Mouse (Mus musculus) midbrain, embryonic 16.5 days (tissue): ENCODE results near the gene Hint2. TPM values are rescaled to one million over a fixed set of nuclear protein-coding genes. Genes with fewer than 3 reads are reported as not detected.
A peak's percentile ranks its signal among the peaks of the same experiment; 100 is the strongest.

ENCODE experiments used
- ATAC-seq: fragments of 200-750 bp; cut with Nextera tagmentation; 2 replicates; pipeline ENCODE4 v1.8.0; 2017; ENCODE audit warnings: moderate TSS enrichment
- H3K27ac ChIP-seq: fragments of 300-500 bp; sonication (generic); 2 replicates; pipeline ENCODE4 v1.5.1; 2014; ENCODE audit warnings: mild to moderate bottlenecking, low read length, mixed read lengths
- H3K27me3 ChIP-seq: fragments of 300-500 bp; sonication (generic); 2 replicates; pipeline ENCODE4 v1.6.1; 2014; ENCODE audit warnings: low read depth, low read length, mixed read lengths; ENCODE audit not compliant: control insufficient read depth, insufficient read depth
- H3K36me3 ChIP-seq: fragments of 300-500 bp; sonication (generic); 2 replicates; pipeline ENCODE4 v1.6.1; 2014; ENCODE audit warnings: mild to moderate bottlenecking, low read length, moderate library complexity, mixed read lengths; ENCODE audit not compliant: control insufficient read depth, insufficient read depth
- H3K4me1 ChIP-seq: fragments of 300-500 bp; sonication (generic); 2 replicates; pipeline ENCODE4 v1.6.1; 2014; ENCODE audit warnings: mild to moderate bottlenecking, low read length, mixed read lengths; ENCODE audit not compliant: control insufficient read depth, insufficient read depth
- H3K4me2 ChIP-seq: fragments of 300-500 bp; sonication (generic); 2 replicates; pipeline ENCODE4 v1.6.1; 2014; ENCODE audit warnings: mild to moderate bottlenecking, low read length, mixed read lengths
- H3K4me3 ChIP-seq: fragments of 300-500 bp; sonication (generic); 2 replicates; pipeline ENCODE4 v1.5.1; 2014; ENCODE audit warnings: low read depth, mild to moderate bottlenecking, low read length, moderate library complexity, mixed read lengths
- H3K9ac ChIP-seq: fragments of 300-500 bp; sonication (generic); 2 replicates; pipeline ENCODE4 v1.6.1; 2014; ENCODE audit warnings: low read depth, low read length, mixed read lengths
- H3K9me3 ChIP-seq: fragments of 300-500 bp; sonication (generic); replicated peaks from 2 replicates; pipeline ENCODE4 v1.6.1; 2014; ENCODE audit warnings: mild to moderate bottlenecking, low read length, mixed read lengths; ENCODE audit not compliant: control insufficient read depth, poor library complexity, severe bottlenecking
- WGBS: fragments of 180-500 bp; shearing (Covaris S2); extraction: QIAGEN DNeasy Blood & Tissue Kit; methylation state at CpG from one replicate; pipeline ENCODE4 v1.1.7; 2014; 5-methylcytosine and 5-hydroxymethylcytosine counted together
- microRNA-seq: library from miRNA; unstranded; fragments of <30 nt; microRNA quantifications from one replicate; pipeline ENCODE4, GENCODE M21; 2017
- polyA plus RNA-seq: library from polyadenylated mRNA; unstranded; fragments of >200 nt; fragmentation: Nextera tagmentation; extraction: Ambion mirVana; gene quantifications from 2 replicates; pipeline ENCODE4 v1.2.1, GENCODE M21; 2015

The Hint2 gene
- polyA plus RNA-seq, 1 experiment from 2014 or later, result 57.9 TPM

DNA sequence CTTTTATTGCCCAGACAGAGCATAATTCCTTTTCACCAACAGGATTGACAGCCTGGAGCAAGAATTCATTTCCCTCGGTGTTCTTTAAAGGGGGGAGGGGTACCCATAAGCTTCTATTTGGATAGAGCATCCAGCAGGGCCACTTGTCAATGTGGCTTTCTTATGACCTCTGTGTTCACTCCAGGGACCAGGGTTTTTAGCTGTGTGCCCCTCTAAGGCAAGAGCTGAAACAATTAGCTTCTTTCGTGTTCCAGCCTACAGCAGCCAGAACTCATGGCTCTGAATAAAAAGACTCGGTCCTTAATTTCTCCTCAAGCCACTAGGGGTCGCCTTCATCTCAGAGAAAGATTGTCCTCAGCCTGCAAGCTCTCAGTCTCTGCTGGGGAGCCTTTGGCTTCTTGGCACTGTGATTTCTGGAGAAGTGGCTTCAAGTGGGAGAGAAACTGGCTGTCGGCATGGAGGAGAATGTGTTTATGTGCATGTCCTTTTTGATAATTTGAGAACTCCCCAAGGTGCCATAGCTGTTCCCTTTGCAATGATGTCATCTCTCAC, 26.2 kb downstream of the Hint2 start:
- 0% methylated on average over 5 of the region's 5 CpGs for WGBS
- Histone ChIP-seq H3K36me3 (no peaks in the 10 kb centered on the region), H3K27ac (peak overlapping the region; percentile 82), H3K9me3 (0 out of 2 replicates have a peak, but pooled peaks cover 4% of the 10 kb centered on the region), H3K4me3 (peak overlapping the region; percentile 11; the same call in 1 of the 2 replicates), H3K9ac (peak overlapping the region; percentile 91; the same call in 1 of the 2 replicates), H3K27me3 (no peaks in the 10 kb centered on the region), H3K4me1 (peaks cover 25% of the 10 kb centered on the region), H3K4me2 (peak overlapping the region; percentile 89)
- peak; percentile 81 for ATAC-seq

DNA sequence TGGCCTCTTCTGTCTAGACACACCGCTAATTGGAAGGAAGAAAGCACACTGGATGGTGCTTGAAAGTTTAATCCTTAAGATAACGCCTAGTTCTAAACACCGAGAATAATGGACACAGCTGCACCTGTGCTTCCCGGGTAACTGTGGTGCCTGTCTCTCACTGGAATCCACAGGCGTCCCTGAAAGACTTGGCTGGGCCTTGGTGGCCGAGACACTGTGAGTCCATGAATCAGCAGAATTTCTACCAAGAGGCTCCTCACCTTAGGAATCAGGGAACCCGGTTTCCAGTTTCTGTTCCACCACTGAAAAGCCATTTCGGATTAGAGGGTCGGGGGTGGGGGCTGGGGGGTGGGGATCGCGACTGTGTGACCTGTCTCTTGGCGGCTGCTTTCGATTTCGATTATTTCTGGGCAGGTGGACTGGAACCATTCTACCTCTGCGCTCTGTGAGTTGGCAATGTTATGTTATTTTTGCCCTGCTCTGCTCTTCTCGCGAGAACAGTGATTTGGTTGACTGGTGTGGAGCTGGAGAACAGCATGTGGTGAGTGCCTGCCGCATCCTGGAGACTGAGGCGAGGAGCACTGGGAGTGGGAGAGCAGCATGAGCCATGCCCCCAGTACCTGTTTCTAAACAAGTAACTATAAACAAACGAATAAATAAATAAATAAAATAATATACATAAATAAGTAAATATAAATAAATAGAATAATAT, 27.0 kb downstream of the Hint2 start:
- no peak overlapping the region for H3K4me3 ChIP-seq
- no peak overlapping the region for H3K27ac ChIP-seq
- H3K4me2 ChIP-seq, result peak overlapping the region; percentile 7; the same call in 1 of the 2 replicates
- H3K4me1 ChIP-seq, result peaks cover 25% of the 10 kb centered on the region
- 0 out of 2 replicates have a peak, but pooled peaks cover 9% of the 10 kb centered on the region for H3K9me3 ChIP-seq
- no peak for ATAC-seq
- 0 out of 2 replicates have a peak overlapping the region, but pooled peaks have one; percentile 13 for H3K9ac ChIP-seq
- no peaks in the 10 kb centered on the region for H3K27me3 ChIP-seq
- WGBS, result 35% methylated on average over 20 of the region's 20 CpGs
- H3K36me3 ChIP-seq, result no peaks in the 10 kb centered on the region

DNA sequence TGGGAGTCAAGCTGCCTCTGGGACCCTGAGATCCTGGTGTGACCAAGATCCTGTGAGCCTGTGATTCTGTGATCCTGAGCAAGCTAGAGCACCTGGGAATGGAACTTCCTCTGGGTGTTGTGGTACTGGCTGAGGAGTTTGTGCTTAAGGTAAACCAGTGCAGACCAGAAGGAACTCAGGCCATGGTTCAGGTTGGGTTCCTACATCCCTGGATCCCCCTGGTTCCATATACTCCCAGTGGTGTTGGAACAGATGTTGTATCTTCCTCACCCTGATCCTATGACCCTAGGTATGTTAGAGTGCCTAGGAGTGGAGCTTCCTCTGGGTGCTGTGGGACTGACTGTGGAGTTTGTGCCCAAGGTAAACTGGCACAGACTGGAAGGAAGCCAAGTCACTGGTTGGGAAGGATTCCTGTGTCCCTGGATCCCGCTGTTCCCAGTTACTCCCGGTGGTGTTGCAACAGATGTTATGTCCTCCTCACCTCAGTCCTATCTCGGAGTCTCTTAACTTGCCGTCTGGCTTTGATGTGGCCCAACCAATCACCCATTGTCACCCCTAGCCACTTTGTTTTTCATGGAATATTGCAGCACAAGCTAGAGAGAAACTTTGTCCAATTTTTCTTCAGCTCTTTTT, 36.0 kb downstream of the Hint2 start:
- Histone ChIP-seq H3K4me2 (no peak overlapping the region), H3K36me3 (no peaks in the 10 kb centered on the region), H3K9ac (no peak overlapping the region), H3K9me3 (0 out of 2 replicates have a peak, but pooled peaks cover 6% of the 10 kb centered on the region), H3K4me3 (no peak overlapping the region), H3K4me1 (no peaks in the 10 kb centered on the region), H3K27ac (no peak overlapping the region), H3K27me3 (no peaks in the 10 kb centered on the region)
- 85% methylated on average over 4 of the region's 4 CpGs for WGBS
- ATAC-seq, result no peak

DNA sequence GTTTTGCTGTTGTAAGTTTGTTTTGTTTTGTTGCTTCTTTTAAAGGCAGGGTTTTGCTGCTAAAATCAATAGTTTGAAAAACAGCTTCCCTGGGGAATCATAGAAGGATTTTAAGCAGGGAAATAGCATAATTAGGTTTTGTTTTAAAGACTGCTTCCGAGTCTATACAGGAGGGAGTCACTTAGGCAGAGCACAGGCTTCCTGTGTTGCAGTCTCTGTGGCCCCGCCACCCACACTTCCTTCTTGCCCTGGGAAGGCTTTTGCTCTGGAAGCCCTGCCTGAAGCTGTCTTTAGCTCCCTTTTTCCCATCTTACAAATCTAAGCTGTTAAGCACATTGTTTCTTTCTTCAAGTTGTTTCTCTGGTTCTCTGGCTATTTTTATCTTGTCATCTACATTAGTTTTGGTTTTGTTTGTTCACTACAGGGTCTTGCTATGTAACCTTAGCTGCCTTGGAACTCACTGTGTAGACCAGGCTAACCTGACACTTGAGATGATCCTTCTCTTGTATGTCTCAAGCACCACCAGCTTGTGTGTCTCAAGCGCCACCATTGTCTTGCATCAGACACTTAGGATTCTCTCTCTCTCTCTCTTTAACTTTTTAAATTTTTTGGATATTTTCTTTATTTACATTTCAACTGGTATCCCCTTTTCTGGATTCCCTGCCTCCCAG, 43.1 kb downstream of the Hint2 start:
- Histone ChIP-seq H3K27me3 (no peaks in the 10 kb centered on the region), H3K4me3 (no peak overlapping the region), H3K9me3 (no peaks in the 10 kb centered on the region), H3K9ac (no peak overlapping the region), H3K4me2 (no peak overlapping the region), H3K4me1 (no peaks in the 10 kb centered on the region), H3K27ac (no peak overlapping the region), H3K36me3 (no peaks in the 10 kb centered on the region)
- no peak for ATAC-seq
- WGBS, result 64% methylated on average over 3 of the region's 3 CpGs

DNA sequence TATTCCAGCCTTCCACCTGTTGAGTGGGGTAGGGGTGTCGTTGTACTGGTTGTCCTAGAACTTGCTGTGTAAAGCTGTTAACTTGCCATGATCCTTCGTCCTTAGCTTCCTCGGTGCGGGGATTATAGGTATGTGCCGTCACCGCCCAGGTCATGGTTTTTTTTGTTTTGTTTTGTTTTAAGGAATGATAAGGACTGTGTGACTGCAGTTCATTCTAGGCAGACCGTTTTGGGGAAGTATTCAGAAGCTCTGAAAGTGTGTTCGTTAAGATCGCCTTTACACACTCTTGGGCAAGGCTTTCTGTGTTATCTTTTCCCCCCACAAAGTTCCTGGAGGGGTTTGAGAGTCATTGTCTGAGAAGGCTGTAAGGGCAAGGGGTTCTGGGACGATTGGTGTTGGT, 43.7 kb downstream of the Hint2 start:
- H3K9me3 ChIP-seq, result no peaks in the 10 kb centered on the region
- H3K4me3 ChIP-seq, result no peak overlapping the region
- WGBS, result 75% methylated on average over 10 of the region's 10 CpGs
- no peak overlapping the region for H3K27ac ChIP-seq
- H3K36me3 ChIP-seq, result no peaks in the 10 kb centered on the region
- no peak for ATAC-seq
- H3K9ac ChIP-seq, result no peak overlapping the region
- no peaks in the 10 kb centered on the region for H3K27me3 ChIP-seq
- no peaks in the 10 kb centered on the region for H3K4me1 ChIP-seq
- H3K4me2 ChIP-seq, result no peak overlapping the region

GRCm38 (mm10) chr4:43604751-43605685, 51.2 kb downstream of the Hint2 start:
- 81% methylated on average over 9 of the region's 9 CpGs for WGBS

More at GRCm38 (mm10) chr4:43604751-43605685, 51.2 kb downstream of the Hint2 start:
- Histone ChIP-seq H3K4me1 (no peaks in the 10 kb centered on the region), H3K4me3 (no peak overlapping the region), H3K4me2 (no peak overlapping the region), H3K9ac (no peak overlapping the region), H3K36me3 (no peaks in the 10 kb centered on the region), H3K27me3 (no peaks in the 10 kb centered on the region), H3K9me3 (no peaks in the 10 kb centered on the region), H3K27ac (no peak overlapping the region)
- ATAC-seq, result no peak

Small RNAs within 50 kb of the gene (microRNA-seq; reads per million reads assigned to microRNA genes)
- gene Gm25262, result not detected

Other genes with a start within 250 kb of the Hint2 start
- gene Fam166b, start 227.3 kb downstream of the Hint2 start, polyA plus RNA-seq, result 1.6 and 2.3 TPM in 2 replicates
- gene Tesk1, start 214.5 kb downstream of the Hint2 start, polyA plus RNA-seq, result 10.7 and 11.2 TPM in 2 replicates
- gene Cd72, start 201.8 kb downstream of the Hint2 start, polyA plus RNA-seq, result 5.0 and 5.8 TPM in 2 replicates
- gene Sit1, start 172.7 kb downstream of the Hint2 start, polyA plus RNA-seq, result not detected in 2 replicates
- 81.1 and 90.3 TPM in 2 replicates for gene Ccdc107, start 163.6 kb downstream of the Hint2 start, polyA plus RNA-seq
- 4.4 and 7.3 TPM in 2 replicates for gene Arhgef39, start 156.8 kb downstream of the Hint2 start, polyA plus RNA-seq
- 0.21 TPM in 1 of 2 replicates, not detected in the other for gene Car9, start 149.5 kb downstream of the Hint2 start, polyA plus RNA-seq
- gene Tpm2, start 132.7 kb downstream of the Hint2 start, polyA plus RNA-seq, result 7.3 and 8.3 TPM in 2 replicates
- gene Creb3, start 94.1 kb downstream of the Hint2 start, polyA plus RNA-seq, result 83.4 and 83.7 TPM in 2 replicates
- gene Tln1, start 93.8 kb downstream of the Hint2 start, polyA plus RNA-seq, result 59.3 and 62.9 TPM in 2 replicates
- gene Rgp1, start 77.8 kb downstream of the Hint2 start, polyA plus RNA-seq, result 15.2 and 22.5 TPM in 2 replicates
- 61.3 and 61.9 TPM in 2 replicates for gene Gba2, start 77.6 kb downstream of the Hint2 start, polyA plus RNA-seq
- 1.1 TPM in 1 of 2 replicates, not detected in the other for gene Msmp, start 72.0 kb downstream of the Hint2 start, polyA plus RNA-seq
- 13.5 and 14.7 TPM in 2 replicates for gene Npr2, start 24.5 kb downstream of the Hint2 start, polyA plus RNA-seq
- 8.3 and 11.8 TPM in 2 replicates for gene Spag8, start 2.9 kb downstream of the Hint2 start, polyA plus RNA-seq
- 14.9 and 15.8 TPM in 2 replicates for gene Tmem8b, start 12.5 kb upstream of the Hint2 start, polyA plus RNA-seq
- 0.97 and 1.1 TPM in 2 replicates for gene Fam221b, start 12.7 kb upstream of the Hint2 start, polyA plus RNA-seq
- not detected in 2 replicates for gene Olfr70, start 44.3 kb upstream of the Hint2 start, polyA plus RNA-seq
- 0.06 TPM in 1 of 2 replicates, not detected in the other for gene Olfr71, start 53.8 kb upstream of the Hint2 start, polyA plus RNA-seq
- 0.29 and 0.34 TPM in 2 replicates for gene Hrct1, start 70.7 kb upstream of the Hint2 start, polyA plus RNA-seq
- 0.15 TPM in 1 of 2 replicates, not detected in the other for gene Spaar, start 73.6 kb upstream of the Hint2 start, polyA plus RNA-seq
- not detected in 2 replicates for gene Olfr159, start 114.5 kb upstream of the Hint2 start, polyA plus RNA-seq
- gene Olfr156, start 167.4 kb upstream of the Hint2 start, polyA plus RNA-seq, result not detected in 2 replicates
- not detected in 2 replicates for gene Olfr157, start 183.7 kb upstream of the Hint2 start, polyA plus RNA-seq
- not detected in 2 replicates for gene Olfr155, start 195.1 kb upstream of the Hint2 start, polyA plus RNA-seq
- gene Reck, start 219.1 kb upstream of the Hint2 start, polyA plus RNA-seq, result 4.4 and 6.1 TPM in 2 replicates